Mouse (Mus musculus) ES-Bruce4 (cell line): Measurements from ENCODE around the gene Zfp800. TPM values are rescaled to one million over a fixed set of nuclear protein-coding genes. Genes with fewer than 3 reads are reported as not detected.

Experiments
- H3K27ac ChIP-seq: 2 replicates; pipeline ENCODE4 v1.5.1; 2012; ENCODE audit warnings: low read length, inconsistent platforms; ENCODE audit not compliant: insufficient read depth
- H3K27me3 ChIP-seq: 2 replicates; pipeline ENCODE4 v1.6.1; 2012; ENCODE audit warnings: mild to moderate bottlenecking, low read length, inconsistent platforms; ENCODE audit not compliant: control insufficient read depth, poor library complexity, insufficient read depth, severe bottlenecking
- H3K36me3 ChIP-seq: 2 replicates; pipeline ENCODE4 v1.6.1; 2012; ENCODE audit warnings: inconsistent platforms, mild to moderate bottlenecking, low read length, moderate library complexity; ENCODE audit not compliant: control insufficient read depth, poor library complexity, insufficient read depth, severe bottlenecking
- H3K4me1 ChIP-seq: one replicate; pipeline ENCODE4 v1.8.1; 2011; ENCODE audit warnings: low read length; ENCODE audit not compliant: control insufficient read depth, insufficient read depth
- H3K4me3 ChIP-seq: 2 replicates; pipeline ENCODE4 v1.5.1; 2011; ENCODE audit warnings: low read depth, mild to moderate bottlenecking, low read length
- H3K9ac ChIP-seq: 2 replicates; pipeline ENCODE4 v1.6.1; 2012; ENCODE audit warnings: low read depth, mild to moderate bottlenecking, inconsistent platforms; ENCODE audit not compliant: poor library complexity, severe bottlenecking
- H3K9me3 ChIP-seq: replicated peaks from 2 replicates; pipeline ENCODE4 v1.6.1; 2012; ENCODE audit warnings: mild to moderate bottlenecking, low read length, inconsistent platforms; ENCODE audit not compliant: control insufficient read depth, poor library complexity, insufficient read depth, severe bottlenecking
- CTCF ChIP-seq: IDR thresholded peaks from one replicate; pipeline ENCODE4 v1.8.1; 2011; ENCODE audit warnings: low read depth, low read length
- EP300 ChIP-seq: IDR thresholded peaks from 2 replicates; pipeline ENCODE4 v1.6.1; 2011; ENCODE audit warnings: low read depth, low read length; ENCODE audit not compliant: insufficient read depth
- POLR2A ChIP-seq: IDR thresholded peaks from one replicate; pipeline ENCODE4 v1.8.1; 2011; ENCODE audit warnings: low read length; ENCODE audit not compliant: insufficient read depth
- polyA plus RNA-seq: library from polyadenylated mRNA; stranded (reverse); fragments of >200 nt; gene quantifications from 2 replicates; pipeline ENCODE4 v1.2.4, GENCODE M21; 2011; ENCODE audit warnings: low read depth; ENCODE audit not compliant: missing spikeins, insufficient read depth, insufficient read length

Zfp800 gene
- polyA plus RNA-seq, 1 experiment: 17.4 TPM

DNA sequence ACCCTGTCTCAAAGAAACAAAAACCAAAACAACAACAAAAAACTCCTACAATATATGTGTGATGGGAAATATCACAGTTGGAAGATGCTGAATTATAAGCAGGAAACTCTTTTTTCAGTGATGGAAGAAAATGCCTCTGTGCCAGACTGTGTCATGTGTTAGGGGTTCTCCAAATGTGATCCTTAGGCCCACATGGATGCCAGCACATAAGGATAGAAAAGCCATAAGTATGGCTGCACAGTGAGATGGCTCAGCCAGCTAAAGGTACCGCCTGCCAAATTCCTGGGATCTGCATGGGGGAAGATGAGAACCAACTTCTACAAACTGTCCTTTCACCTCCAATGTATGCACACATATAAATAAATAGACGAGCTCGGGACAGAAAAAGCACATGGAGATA, 82.6 kb downstream of the Zfp800 start:
- H3K4me3 ChIP-seq: no peak overlapping the region
- H3K4me1 ChIP-seq: no peaks in the 10 kb centered on the region
- H3K27me3 ChIP-seq: peaks cover 3% of the 10 kb centered on the region; the same call in 1 of the 2 replicates
- H3K36me3 ChIP-seq: no peaks in the 10 kb centered on the region
- no peaks in the 10 kb centered on the region for H3K9me3 ChIP-seq
- H3K27ac ChIP-seq: no peak overlapping the region
- no peak for TF ChIP-seq CTCF
- no peak for TF ChIP-seq POLR2A
- no peak for TF ChIP-seq EP300
- no peak overlapping the region for H3K9ac ChIP-seq

DNA sequence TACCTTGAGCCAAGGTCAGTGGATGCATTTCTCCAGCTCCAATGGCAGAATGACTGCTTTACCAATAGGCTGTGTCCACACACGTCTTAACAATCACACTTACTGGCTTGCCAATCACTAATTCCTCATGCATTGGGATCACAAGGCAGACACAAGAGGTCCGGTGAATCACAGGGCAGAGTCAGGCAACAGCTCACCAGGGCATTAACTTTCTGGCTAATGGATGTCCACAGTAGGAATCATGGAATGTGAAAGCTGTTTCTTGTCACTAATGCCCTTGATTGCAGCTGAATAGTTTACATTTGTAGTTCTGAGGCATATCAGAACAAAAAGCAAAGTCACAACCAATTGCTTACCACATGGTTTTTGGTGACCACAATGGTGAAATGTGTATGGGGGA, 85.7 kb downstream of the Zfp800 start:
- Histone ChIP-seq H3K27ac (no peak overlapping the region), H3K9me3 (no peaks in the 10 kb centered on the region), H3K9ac (no peak overlapping the region), H3K4me1 (no peaks in the 10 kb centered on the region), H3K36me3 (no peaks in the 10 kb centered on the region), H3K27me3 (no peaks in the 10 kb centered on the region), H3K4me3 (no peak overlapping the region)
- TF ChIP-seq EP300 (no peak), CTCF (no peak), POLR2A (no peak)

DNA sequence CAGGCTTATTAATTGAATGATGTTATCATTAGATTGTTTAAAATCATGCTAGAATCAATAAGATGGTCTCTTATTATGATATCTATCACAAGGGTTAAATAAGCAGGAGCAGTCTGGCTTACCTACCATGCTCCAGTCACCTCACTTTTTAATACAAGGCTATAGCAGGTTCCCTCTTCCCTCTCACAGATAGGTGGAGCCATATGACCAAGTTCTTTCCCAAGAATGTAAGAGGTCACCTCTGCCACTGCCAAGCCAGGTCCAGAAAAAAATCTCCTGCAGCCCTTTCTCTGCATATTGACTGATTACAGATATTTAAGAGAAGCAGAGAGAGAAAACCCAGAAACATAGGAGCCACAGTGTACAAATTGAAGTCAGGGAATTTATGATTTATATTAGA, 88.1 kb downstream of the Zfp800 start:
- no peaks in the 10 kb centered on the region for H3K36me3 ChIP-seq
- H3K27me3 ChIP-seq: no peaks in the 10 kb centered on the region
- no peaks in the 10 kb centered on the region for H3K4me1 ChIP-seq
- no peak overlapping the region for H3K4me3 ChIP-seq
- no peak for TF ChIP-seq EP300
- no peak for TF ChIP-seq CTCF
- no peak for TF ChIP-seq POLR2A
- no peak overlapping the region for H3K9ac ChIP-seq
- no peak overlapping the region for H3K27ac ChIP-seq
- no peaks in the 10 kb centered on the region for H3K9me3 ChIP-seq

DNA sequence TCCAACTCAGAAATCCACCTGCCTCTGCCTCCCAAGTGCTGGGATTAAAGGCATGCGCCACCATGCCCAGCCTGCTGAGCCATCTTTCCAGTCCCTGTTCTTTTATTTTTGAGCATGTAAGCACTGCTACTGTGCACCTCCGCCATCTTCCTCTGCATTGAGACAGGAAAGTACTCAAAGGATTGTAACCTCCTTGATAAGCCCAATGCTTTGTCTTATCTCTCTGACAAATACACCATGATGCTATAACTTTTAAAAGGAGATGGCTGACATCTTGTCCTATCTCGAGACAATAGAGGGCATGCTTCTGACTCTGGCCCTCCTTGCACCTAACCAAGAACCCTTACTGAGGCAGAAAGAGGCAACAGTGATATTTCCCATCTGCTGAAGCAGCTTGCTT, 88.9 kb downstream of the Zfp800 start:
- Histone ChIP-seq H3K9me3 (no peaks in the 10 kb centered on the region), H3K4me1 (no peaks in the 10 kb centered on the region), H3K27ac (no peak overlapping the region), H3K27me3 (no peaks in the 10 kb centered on the region), H3K36me3 (no peaks in the 10 kb centered on the region), H3K9ac (no peak overlapping the region), H3K4me3 (no peak overlapping the region)
- no peak for TF ChIP-seq POLR2A
- TF ChIP-seq EP300: no peak
- no peak for TF ChIP-seq CTCF

DNA sequence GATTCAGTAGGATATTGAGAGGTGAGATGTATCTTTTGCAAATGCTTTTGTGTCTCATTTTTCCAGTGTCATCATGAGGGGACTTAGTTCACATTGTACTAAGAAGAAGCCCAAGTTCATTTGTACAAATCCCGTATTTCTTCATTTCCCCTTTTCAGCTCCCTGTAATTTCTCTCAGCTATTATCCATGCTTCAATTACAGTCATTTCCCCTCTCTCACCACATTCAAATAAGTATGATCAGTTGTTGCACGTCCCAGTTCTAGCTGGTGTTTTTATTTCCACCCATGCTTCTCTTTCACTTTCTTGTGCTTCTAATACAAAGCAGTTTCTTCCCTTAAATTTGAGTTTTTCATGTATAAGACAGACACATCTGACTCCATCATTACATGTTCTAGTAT, 91.1 kb downstream of the Zfp800 start:
- no peak overlapping the region for H3K27ac ChIP-seq
- no peaks in the 10 kb centered on the region for H3K9me3 ChIP-seq
- TF ChIP-seq CTCF: no peak
- no peak for TF ChIP-seq EP300
- TF ChIP-seq POLR2A: no peak
- no peak overlapping the region for H3K4me3 ChIP-seq
- H3K9ac ChIP-seq: no peak overlapping the region
- H3K4me1 ChIP-seq: no peaks in the 10 kb centered on the region
- H3K36me3 ChIP-seq: no peaks in the 10 kb centered on the region
- H3K27me3 ChIP-seq: no peaks in the 10 kb centered on the region

DNA sequence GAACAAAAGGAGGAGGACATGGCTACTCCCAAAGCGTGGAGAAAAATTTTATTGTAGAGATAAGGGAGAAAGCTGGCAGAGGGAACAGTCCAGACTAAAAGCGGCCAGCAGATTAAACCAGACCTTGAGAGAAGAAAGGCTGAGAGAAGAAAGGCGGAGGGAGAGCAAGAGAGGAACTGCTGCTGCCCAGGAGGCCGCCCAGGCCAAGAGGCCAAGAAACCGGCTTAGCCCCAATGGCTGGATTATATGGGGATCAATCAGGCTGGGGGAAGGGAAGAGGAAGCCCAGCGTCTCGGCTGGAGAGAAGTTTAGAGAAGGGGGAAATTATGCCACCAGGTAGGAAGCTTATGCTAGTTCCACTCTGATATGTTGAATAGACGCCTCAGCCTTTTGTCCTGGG, 101.5 kb downstream of the Zfp800 start:
- Histone ChIP-seq H3K4me3 (no peak overlapping the region), H3K9ac (no peak overlapping the region), H3K27me3 (no peaks in the 10 kb centered on the region), H3K36me3 (no peaks in the 10 kb centered on the region), H3K9me3 (no peaks in the 10 kb centered on the region), H3K4me1 (no peaks in the 10 kb centered on the region), H3K27ac (no peak overlapping the region)
- TF ChIP-seq EP300 (no peak), POLR2A (no peak), CTCF (no peak)

DNA sequence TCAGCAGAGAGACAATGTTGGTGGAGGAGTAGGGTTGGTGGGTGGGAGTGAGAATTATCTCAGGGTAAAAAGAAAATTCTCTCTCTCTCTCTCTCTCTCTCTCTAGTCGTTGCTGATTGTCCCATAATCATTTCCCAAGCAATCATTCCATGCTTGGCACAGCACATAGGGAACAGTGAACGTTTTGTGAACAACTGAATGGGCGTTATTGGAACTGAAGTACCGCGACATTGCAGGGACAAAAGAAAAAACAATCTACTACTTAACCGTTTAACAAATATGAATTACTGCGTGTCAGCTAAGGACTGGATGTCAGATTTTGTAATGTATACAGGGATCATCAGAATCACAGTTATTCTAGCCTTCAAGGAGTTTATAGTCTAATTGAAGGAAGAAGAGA, 102.2 kb downstream of the Zfp800 start:
- H3K9me3 ChIP-seq: no peaks in the 10 kb centered on the region
- H3K4me1 ChIP-seq: no peaks in the 10 kb centered on the region
- H3K9ac ChIP-seq: no peak overlapping the region
- no peaks in the 10 kb centered on the region for H3K36me3 ChIP-seq
- TF ChIP-seq CTCF (no peak), EP300 (no peak), POLR2A (no peak)
- H3K4me3 ChIP-seq: no peak overlapping the region
- H3K27ac ChIP-seq: no peak overlapping the region
- no peaks in the 10 kb centered on the region for H3K27me3 ChIP-seq
